Mouse (Mus musculus): ENCODE data around the gene Ppp2r2c. TPM values are rescaled to one million over a fixed set of nuclear protein-coding genes. Genes with fewer than 3 reads are reported as not detected.

Gene Ppp2r2c
- polyA plus RNA-seq, 1 experiment from 2014 or later, result 0.03 TPM

- no peaks in the 10 kb centered on the region for H3K9me3 ChIP-seq
- peaks cover 23% of the 10 kb centered on the region for H3K4me1 ChIP-seq
- no peak for DNase-seq (ENCODE audit: low spot score)
- H3K36me3 ChIP-seq, result no peaks in the 10 kb centered on the region
- no peak overlapping the region for H3K4me3 ChIP-seq
- H3K27me3 ChIP-seq (ENCODE audit: insufficient read depth, poor library complexity, severe bottlenecking), result peaks cover 33% of the 10 kb centered on the region; the same call in 1 of the 2 replicates
- WGBS, result 38% methylated on average over 4 of the region's 4 CpGs
- H3K27ac ChIP-seq, result no peak overlapping the region
Observed at GRCm38 (mm10) chr5:36891793-36892470, 23.6 kb downstream of the Ppp2r2c start.

DNA sequence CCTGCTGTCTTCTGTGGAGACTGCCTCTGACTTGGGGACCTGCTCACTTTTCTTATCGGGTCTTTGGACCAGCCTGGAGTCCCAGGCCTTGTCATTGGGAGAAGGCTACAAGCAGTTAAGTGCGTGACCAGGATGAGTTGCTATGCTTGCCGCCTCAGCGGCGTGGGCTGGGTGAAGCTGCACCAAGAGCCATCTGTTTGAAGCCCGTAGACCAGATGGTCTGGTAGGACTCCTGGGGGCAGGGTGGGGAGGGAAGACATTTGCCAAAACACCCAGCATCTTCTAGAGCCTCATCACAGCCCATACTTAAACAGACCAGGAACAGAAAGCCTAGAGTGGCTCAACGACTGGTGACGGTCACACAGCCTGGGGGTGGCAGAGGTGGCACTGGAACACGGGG, 24.9 kb downstream of the Ppp2r2c start:
- H3K27ac ChIP-seq, result no peak overlapping the region

GRCm38 (mm10) chr5:36894070-36894469, 25.8 kb downstream of the Ppp2r2c start:
- H3K4me1 ChIP-seq, result peaks cover 17% of the 10 kb centered on the region
- H3K27me3 ChIP-seq (ENCODE audit: insufficient read depth, poor library complexity, severe bottlenecking), result peaks cover 19% of the 10 kb centered on the region; the same call in 1 of the 2 replicates
- WGBS, result 64% methylated on average over 10 of the region's 10 CpGs
- H3K36me3 ChIP-seq, result no peaks in the 10 kb centered on the region
- no peak overlapping the region for H3K27ac ChIP-seq
- no peak overlapping the region for H3K4me3 ChIP-seq
- DNase-seq (ENCODE audit: low spot score), result no peak
- no peaks in the 10 kb centered on the region for H3K9me3 ChIP-seq

More for the DNA sequence above, 24.9 kb downstream of the Ppp2r2c start:
- H3K36me3 ChIP-seq, result no peaks in the 10 kb centered on the region
- DNase-seq (ENCODE audit: low spot score), result no peak
- H3K4me1 ChIP-seq, result peaks cover 17% of the 10 kb centered on the region
- no peak overlapping the region for H3K4me3 ChIP-seq
- 56% methylated on average over 9 of the region's 9 CpGs for whole genome bisulfite sequencing
- H3K9me3 ChIP-seq, result no peaks in the 10 kb centered on the region
- H3K27me3 ChIP-seq (ENCODE audit: insufficient read depth, poor library complexity, severe bottlenecking), result peaks cover 27% of the 10 kb centered on the region; the same call in 1 of the 2 replicates

DNA sequence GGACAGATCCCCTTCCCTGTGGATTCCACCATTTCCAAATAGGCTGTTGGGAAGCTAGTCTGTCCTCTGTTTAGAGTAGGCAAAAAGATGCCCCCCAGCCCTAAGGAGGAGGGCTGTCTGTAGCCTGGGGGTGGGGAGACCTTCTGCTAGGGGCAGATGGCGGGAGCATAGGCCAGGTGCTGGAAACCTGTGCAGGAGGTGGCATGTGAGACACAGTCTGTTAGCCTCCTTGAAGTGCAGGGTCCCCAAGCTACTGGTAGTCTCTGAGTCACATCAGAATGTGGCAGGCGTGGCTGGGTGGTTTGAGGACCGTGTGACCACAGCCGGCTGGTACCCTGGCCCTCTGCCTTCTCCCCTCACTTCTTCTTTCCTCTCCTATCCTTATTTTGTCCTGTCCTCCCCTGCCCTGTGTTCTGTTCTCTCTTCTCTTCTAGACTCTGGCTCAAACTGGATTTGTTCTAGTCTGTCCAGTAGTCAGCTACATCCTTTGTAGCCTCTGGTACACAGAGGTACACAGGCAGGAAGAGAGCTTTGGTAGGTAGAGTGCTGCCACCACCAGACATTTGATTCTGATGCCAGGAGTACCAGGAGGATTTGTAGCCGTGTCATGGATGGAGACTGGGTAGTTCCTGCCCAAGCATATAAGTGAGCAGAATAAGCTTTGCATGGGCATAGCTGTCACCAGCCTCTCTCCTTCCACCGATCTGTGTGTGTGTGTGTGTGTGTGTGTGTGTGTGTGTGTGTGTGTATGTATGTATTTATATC, 26.5 kb downstream of the Ppp2r2c start:
- Histone ChIP-seq H3K4me1 (peaks cover 17% of the 10 kb centered on the region), H3K27ac (no peak overlapping the region), H3K4me3 (no peak overlapping the region), H3K36me3 (no peaks in the 10 kb centered on the region), H3K27me3 (ENCODE audit: insufficient read depth, poor library complexity, severe bottlenecking) (peaks cover 19% of the 10 kb centered on the region; the same call in 1 of the 2 replicates), H3K9me3 (no peaks in the 10 kb centered on the region)
- 64% methylated on average over 6 of the region's 6 CpGs for WGBS
- DNase-seq (ENCODE audit: low spot score), result no peak

GRCm38 (mm10) chr5:36895621-36896573, 27.6 kb downstream of the Ppp2r2c start:
- H3K9me3 ChIP-seq, result no peaks in the 10 kb centered on the region
- H3K36me3 ChIP-seq, result no peaks in the 10 kb centered on the region
- no peak overlapping the region for H3K27ac ChIP-seq
- WGBS, result 69% methylated on average over 10 of the region's 10 CpGs
- peaks cover 19% of the 10 kb centered on the region; the same call in 1 of the 2 replicates for H3K27me3 ChIP-seq (ENCODE audit: insufficient read depth, poor library complexity, severe bottlenecking)
- DNase-seq (ENCODE audit: low spot score), result no peak
- H3K4me1 ChIP-seq, result peaks cover 11% of the 10 kb centered on the region
- no peak overlapping the region for H3K4me3 ChIP-seq

DNA sequence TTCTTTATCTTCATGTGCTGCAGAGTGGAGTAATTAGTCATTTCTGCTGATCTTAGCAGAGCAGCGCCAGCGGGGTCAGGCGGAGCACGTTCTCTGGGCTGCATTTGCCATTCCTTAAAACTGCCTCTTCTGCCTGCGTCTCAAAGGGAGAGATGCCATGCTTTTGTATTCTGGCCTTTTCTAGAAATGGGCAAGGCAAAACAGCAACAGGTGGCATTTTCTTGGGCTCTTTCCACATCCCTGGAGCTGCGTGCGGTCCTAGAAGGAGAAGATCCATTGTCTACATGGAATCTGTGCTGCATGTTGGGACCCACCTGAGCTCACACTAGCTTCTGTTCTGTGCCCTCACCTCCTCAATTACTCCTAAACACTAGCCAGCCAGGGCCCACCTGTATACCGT, 29.7 kb downstream of the Ppp2r2c start:
- no peak for DNase-seq (ENCODE audit: low spot score)
- WGBS, result 85% methylated on average over 8 of the region's 8 CpGs
- Histone ChIP-seq H3K27ac (no peak overlapping the region), H3K4me3 (no peak overlapping the region), H3K27me3 (ENCODE audit: insufficient read depth, poor library complexity, severe bottlenecking) (peaks cover 19% of the 10 kb centered on the region; the same call in 1 of the 2 replicates), H3K4me1 (no peaks in the 10 kb centered on the region), H3K36me3 (no peaks in the 10 kb centered on the region), H3K9me3 (no peaks in the 10 kb centered on the region)

DNA sequence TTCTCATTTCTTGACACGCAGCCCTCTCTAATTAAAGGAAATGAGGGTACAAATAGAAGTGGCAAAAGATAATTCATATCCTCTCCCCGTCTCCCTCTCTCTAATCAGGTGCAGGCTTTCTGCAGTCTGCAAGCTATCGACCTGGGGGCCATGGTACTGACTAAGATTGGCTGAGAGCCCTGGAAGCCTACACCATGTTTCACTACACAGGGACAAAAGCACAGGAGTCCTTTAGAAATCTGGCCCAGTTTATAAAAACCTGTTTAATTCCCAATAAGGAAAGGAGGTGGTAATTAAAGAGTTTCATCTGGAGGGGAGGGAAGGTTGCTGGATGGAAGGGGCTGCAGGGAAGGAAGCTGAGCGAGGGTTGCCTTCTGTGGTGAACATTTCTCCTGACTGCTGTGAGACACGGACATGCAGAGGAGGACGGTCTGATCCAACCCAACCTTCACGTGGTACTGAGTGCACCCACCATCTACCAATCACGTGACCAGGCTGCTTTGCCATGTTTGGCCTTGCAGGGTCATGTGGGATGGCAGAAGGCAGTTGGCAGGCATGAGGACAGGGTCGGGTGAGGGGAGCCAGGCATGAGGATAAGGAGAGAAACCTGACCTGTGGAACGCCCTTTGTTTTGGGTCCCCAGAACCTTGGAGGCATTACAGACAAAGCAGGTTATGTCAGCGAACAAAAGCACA, 30.2 kb downstream of the Ppp2r2c start:
- Histone ChIP-seq H3K4me3 (no peak overlapping the region), H3K36me3 (no peaks in the 10 kb centered on the region), H3K9me3 (no peaks in the 10 kb centered on the region), H3K27me3 (ENCODE audit: insufficient read depth, poor library complexity, severe bottlenecking) (peaks cover 14% of the 10 kb centered on the region; the same call in 1 of the 2 replicates), H3K27ac (no peak overlapping the region), H3K4me1 (no peaks in the 10 kb centered on the region)
- DNase-seq (ENCODE audit: low spot score), result no peak
- 75% methylated on average over 11 of the region's 11 CpGs for WGBS

DNA sequence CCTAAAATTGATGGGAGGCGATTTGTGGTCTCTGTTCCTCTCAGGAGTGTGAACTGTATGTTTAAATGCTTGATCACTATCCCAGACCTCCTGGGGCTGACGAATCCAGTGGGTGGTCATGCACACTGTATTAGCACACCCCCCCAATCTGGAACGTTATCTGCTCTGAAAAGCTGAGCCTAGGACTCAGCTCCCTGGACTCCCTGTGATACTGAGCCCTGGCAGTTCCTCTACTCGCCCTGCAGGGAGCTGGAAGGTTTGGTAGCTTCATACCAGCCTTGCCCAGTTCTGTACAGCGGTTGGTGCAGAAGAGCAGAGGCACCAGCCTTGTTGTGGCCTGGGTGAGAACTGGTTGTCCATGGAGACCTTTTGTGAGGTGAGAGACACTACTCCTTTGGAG, 31.1 kb downstream of the Ppp2r2c start:
- DNase-seq (ENCODE audit: low spot score), result no peak
- WGBS, result 74% methylated on average over 5 of the region's 5 CpGs
- Histone ChIP-seq H3K9me3 (no peaks in the 10 kb centered on the region), H3K4me1 (no peaks in the 10 kb centered on the region), H3K36me3 (no peaks in the 10 kb centered on the region), H3K27me3 (ENCODE audit: insufficient read depth, poor library complexity, severe bottlenecking) (peaks cover 10% of the 10 kb centered on the region), H3K4me3 (no peak overlapping the region), H3K27ac (no peak overlapping the region)

DNA sequence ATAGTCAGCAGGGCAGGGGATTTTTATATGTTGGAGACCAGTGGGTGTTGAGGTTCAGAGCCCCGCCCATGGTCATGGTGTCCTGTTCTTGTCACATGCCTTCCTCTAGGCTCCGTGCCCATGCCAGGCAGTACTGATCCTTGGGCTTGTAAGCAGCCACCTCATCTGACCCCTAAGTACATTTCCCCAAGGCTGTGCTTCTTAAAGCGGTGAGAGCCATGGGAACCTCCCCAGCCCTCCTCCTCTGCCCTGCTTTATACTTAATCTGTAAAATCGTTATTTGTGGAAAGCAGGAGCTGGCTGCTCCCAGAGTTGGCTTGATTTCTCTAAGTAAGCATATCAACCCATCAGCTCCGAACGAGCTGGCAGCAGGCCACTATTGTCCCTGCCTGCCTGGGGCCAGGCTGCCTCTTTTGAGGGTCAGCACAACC, 31.9 kb downstream of the Ppp2r2c start:
- H3K36me3 ChIP-seq, result no peaks in the 10 kb centered on the region
- DNase-seq (ENCODE audit: low spot score), result no peak
- no peak overlapping the region for H3K4me3 ChIP-seq
- 60% methylated on average over 6 of the region's 6 CpGs for WGBS
- no peak overlapping the region for H3K27ac ChIP-seq
- H3K27me3 ChIP-seq (ENCODE audit: insufficient read depth, poor library complexity, severe bottlenecking), result peaks cover 17% of the 10 kb centered on the region
- no peaks in the 10 kb centered on the region for H3K4me1 ChIP-seq
- no peaks in the 10 kb centered on the region for H3K9me3 ChIP-seq

- WGBS, result 60% methylated on average over 2 of the region's 2 CpGs
- Histone ChIP-seq H3K36me3 (no peaks in the 10 kb centered on the region), H3K9me3 (no peaks in the 10 kb centered on the region), H3K27me3 (ENCODE audit: insufficient read depth, poor library complexity, severe bottlenecking) (peaks cover 14% of the 10 kb centered on the region; the same call in 1 of the 2 replicates), H3K4me3 (no peak overlapping the region), H3K4me1 (no peaks in the 10 kb centered on the region), H3K27ac (no peak overlapping the region)
- no peak for DNase-seq (ENCODE audit: low spot score)
Observed at GRCm38 (mm10) chr5:36902807-36903206, 34.5 kb downstream of the Ppp2r2c start.

GRCm38 (mm10) chr5:36904131-36904530, 35.8 kb downstream of the Ppp2r2c start:
- H3K27me3 ChIP-seq (ENCODE audit: insufficient read depth, poor library complexity, severe bottlenecking), result peaks cover 16% of the 10 kb centered on the region
- no peaks in the 10 kb centered on the region for H3K4me1 ChIP-seq
- no peak overlapping the region for H3K4me3 ChIP-seq
- no peak for DNase-seq (ENCODE audit: low spot score)
- no peaks in the 10 kb centered on the region for H3K36me3 ChIP-seq
- H3K9me3 ChIP-seq, result no peaks in the 10 kb centered on the region
- H3K27ac ChIP-seq, result no peak overlapping the region
- WGBS, result 91% methylated on average over 2 of the region's 2 CpGs

DNA sequence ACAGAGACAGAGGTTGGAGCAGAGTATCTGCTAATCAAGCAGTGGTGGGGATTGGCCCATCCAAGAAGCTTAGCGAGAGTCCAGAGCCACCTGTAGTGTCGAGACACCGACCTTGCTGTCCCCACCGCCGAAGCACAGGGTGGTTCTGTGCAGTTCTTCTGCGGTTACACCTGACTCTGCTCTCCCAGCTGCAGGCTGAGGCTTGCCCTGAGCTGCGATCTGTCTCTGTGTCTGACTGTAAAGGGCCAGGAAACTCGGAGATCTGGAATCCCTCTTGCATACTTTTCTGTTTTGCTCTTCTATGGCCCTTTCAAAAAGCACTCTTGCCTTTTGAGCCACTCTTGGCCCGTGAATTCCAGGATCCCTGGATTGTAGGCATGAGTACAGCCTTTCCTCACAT, 36.4 kb downstream of the Ppp2r2c start:
- Histone ChIP-seq H3K4me3 (no peak overlapping the region), H3K27ac (no peak overlapping the region), H3K36me3 (no peaks in the 10 kb centered on the region), H3K4me1 (no peaks in the 10 kb centered on the region), H3K9me3 (no peaks in the 10 kb centered on the region), H3K27me3 (ENCODE audit: insufficient read depth, poor library complexity, severe bottlenecking) (peaks cover 21% of the 10 kb centered on the region)
- DNase-seq (ENCODE audit: low spot score), result no peak
- whole genome bisulfite sequencing, result 76% methylated on average over 9 of the region's 9 CpGs
